Mouse (Mus musculus) telencephalon, adult 2 months (tissue): Measurements from ENCODE around the gene Chrne.

ENCODE experiments used
- DNase-seq: peaks from one replicate; pipeline ENCODE4 v3.0.0-alpha.2; 2011; ENCODE audit warnings: low read depth, low spot score

The Chrne gene

DNA sequence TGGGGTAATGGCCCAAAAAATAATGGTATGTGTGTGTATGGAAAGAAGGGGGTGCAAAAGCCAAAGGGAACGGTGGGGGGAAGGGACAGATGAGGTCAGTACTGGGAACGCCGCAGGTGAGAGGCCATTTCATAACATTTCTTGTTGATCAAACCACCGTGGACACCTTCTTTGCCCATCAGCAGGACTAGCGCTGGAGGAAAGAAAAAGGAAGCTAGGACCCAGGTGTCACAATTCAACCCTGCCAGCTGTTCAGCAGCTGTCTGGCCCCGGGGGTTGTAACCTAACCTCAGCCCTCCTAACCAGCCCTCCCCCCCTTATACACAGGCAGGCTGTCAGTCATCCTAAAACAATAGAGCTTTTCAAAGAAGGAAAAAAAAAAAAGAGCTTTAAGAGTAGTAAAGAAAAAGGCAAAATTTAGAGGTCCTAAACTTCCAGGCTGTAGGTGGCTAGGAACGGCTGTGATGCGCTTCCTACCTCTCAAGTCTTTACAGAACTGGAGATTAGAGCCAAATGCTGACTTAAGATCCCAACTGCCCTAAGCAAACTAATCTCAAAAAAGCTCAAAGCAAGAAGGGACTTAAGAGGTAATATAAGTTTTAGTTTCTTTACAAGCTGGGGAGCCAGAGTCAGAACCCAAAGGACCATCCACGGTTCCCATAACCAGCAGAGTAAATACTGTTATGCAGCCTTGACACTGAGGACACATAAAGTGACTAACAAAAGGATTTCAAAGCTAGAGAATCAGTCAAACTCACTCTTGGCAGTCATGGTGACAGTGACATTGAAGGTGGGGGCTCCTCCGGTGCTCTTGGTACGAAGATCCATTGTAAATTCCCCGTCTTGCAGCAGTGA is 33.2 kb upstream of the Chrne start:
- no peak for DNase-seq

DNA sequence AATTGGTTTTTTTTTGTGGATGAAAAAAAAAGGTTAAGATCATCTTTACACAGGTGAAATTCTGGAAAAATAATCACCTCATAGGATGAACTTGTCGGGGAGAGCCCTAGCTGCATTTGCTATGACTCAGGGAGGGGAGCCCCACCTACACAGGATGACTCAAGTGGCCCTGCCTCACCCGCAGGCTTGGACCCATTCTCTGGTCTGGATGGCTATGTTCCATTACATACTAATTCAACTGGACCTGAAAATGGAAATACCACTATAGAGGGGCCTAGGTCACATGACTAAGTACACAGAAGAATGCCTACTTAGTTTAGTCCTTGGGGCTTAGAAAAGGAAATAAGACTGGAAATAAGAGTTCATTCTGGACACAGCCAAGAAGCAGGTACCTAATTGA is 32.4 kb upstream of the Chrne start:
- DNase-seq, result no peak

DNA sequence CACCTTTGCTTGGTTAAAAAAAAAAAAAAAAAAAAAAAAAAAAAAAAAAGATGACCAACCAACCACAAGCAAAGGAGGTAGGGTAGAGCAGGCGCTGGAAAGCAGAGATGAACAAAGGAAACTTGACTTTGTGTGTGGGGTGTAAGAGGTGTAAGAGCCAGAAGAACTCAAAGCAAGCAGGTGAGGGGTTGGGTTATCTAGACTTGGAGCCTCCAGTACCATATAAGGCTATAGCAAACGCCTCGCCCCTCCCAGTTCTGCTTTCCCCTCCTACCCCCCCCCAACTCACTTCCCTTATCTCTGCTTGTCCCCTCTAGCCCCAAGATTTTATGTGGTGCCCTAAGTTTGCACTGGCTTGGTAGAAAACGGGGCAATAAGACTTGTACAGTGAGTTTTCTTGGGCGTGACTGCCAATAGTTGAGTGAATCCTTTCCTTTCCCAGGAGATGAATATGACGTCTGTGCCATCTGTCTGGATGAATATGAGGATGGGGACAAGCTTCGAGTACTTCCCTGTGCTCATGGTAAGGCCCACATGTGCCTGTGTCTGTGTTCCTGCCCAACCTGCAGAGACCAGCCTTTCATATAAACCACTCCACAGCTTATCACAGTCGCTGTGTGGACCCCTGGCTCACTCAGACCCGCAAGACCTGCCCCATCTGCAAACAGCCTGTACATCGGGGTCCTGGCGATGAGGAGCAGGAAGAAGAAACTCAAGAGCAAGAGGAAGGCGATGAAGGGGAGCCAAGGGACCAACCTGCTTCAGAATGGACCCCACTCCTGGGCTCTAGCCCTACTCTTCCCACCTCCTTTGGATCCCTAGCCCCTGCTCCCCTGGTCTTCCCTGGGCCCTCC is 31.5 kb upstream of the Chrne start:
- DNase-seq, result no peak

DNA sequence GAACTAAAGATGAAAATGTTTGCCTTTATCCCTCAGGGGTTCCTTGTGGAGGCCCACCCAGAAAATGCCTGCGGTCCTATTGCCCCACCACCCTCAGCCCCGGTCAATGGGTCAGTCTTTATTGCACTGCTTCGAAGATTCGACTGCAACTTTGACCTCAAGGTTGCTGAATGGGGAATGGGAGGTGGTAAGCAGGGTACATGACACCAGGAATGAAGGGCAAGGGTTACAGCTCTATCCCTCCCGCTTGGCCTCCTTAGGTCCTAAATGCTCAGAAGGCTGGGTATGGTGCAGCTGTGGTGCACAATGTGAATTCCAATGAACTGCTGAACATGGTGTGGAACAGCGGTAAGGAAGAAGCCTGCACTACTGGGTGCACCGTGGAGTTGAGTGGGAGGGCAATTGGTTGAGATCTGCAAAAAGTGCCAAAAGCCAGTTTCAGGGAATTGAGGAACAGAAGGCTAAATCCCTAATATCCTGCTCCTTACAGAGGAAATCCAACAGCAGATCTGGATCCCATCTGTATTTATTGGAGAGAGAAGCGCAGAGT is 30.2 kb upstream of the Chrne start:
- DNase-seq, result no peak

DNA sequence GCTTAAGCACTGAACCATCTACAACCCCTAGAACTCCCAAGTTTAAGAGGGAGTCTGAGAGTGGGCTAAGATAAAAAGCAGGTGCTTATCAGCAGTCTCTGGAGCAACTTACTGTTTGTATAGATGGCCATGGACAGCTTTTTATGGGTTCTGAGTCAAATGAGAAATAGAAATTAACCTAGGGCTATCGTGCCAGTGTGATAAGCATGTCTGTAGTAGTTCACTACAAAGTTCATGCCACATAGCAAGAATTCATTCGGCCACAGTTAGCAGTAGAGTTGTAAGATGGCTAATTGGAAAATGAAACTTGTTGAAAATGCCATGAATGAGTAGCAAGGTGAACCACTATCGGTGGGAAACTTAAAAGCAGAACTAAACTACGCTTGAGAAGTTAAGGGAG is 29.5 kb upstream of the Chrne start:
- no peak for DNase-seq

DNA sequence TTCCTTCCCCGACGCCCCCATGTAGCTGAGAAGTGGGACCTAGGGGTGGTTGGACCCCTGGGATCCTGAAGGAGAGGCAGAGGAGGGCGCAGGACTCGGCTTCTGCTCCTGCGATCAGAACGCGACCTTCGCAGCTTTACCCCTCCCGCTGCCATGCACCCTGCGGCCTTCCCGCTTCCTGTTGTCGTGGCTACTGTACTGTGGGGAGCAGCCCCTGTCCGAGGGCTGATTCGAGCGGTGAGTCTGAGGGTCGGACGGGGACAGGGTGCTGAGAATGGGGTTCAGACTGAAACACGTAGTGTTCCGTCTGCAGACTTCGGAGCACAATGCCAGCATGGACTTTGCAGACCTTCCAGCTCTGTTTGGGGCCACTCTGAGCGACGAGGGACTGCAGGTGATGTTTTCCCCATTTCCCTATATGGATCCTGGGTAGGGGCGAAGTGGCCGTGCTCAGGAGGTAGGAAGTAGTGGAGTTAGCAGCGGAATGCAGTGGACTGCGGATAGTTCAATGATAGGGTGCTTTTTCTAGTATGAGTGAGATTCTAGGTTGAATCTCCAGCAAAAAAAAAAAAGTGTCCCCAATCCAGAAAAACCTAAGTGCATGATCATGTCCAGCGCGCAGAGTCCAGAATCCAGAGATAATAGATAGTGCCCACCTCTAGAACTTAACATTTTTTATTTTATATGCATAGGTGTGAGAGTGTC is 28.9 kb upstream of the Chrne start:
- no peak for DNase-seq

DNA sequence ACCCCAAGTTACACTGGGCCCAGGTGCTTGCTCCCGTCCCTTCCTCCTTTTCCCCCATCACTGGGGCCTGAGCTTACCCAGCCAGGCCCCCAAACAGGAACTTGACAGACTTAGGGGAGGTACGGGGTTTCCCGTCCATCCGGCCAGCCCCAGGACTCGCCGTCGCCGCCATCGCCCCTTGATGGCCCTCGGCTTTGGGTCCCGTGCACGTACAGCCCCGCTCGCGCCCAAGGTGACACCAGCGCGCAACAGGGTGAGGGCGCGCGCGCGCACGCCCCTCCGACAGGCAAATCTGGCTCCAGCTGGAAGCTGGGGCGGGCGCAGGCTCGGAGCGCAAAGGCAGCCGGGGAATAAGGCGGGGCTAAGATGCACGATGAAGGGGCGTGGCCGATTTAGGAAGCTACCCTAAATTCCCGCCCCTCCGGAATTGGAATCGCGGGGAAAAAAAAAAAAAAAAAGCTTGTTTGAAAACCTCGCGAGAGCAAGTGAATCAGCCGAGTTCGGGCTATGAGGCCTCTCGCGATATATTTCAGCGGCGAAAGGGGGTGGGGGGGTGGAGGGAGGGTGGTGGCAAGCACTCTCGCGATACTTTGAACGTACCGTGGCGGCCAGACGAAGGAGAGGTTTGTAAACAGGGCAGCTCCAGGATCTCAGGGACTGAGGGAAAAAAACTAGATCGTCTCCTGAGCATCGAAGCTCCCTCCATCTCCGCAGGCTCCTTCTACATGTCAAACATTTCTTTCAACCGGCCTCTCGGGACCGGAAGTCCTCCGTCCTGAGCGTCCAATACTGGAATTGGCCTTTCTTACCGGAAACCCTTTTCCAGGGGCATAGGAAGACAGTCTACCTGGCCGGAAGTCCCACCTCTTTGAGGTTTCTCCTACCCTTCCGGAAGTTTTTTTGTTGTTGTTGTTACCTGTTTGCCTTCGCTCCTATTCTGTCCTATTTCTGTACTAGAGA is 28.0 kb upstream of the Chrne start, which contains the start of the genes Rnf167 and Slc25a11:
Rnf167 (plus strand) TSS at position 545 of the 960 bp plus-strand sequence.
Slc25a11 (minus strand) TSS at position 789 of the 960 bp plus-strand sequence.
- DNase-seq, result peak; percentile 99

DNA sequence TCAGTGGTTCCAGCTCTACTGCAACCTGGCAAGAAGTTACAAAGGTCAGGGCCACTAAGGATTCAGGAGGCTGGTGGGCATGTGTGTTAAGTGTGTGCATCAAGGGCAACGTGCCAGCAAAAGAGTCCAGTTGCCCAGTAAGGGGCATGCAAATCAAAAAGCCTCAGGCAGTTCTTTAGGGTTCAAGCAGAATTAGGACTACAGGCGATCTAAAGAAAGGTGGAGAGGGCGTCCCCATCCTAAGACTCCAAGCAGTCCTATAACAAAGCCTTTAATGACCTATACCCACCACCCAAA is 27.2 kb upstream of the Chrne start:
- no peak for DNase-seq

DNA sequence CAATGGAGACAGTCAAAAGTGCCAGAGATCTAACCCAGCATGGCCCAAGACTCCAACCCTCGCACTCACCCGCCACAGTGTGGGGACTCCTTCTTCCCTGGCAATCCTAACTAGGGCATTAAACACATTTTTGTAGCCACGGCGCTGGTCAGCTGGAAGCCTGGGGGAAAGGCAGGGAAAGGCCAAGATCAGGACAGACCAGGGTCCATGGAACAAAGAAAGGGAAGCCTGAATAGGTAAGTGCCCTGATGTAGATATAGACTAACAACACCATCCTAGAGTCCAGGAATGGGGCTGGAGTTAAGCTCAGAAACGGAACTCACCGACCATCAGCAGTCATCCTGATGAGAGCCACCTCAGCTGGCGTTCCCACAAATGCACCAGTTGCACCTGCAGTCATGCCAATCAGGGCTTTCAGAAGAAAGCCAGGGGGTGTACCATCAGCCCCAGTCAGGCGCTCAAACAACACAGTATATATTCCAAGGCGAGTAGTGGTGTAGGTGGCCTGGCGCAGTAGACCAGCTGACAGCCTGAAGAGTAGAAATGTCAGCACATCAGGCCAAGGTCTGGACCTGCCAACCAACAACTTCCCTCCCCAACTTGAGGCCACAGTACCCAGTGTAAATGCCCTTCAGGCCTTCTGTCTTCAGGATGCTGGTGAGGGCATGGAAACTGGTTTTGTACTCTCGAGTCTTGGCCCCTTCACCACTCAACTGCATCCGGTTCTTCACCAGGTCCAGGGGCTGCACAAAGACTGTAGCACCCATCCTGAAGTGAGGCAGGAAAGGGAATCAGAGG is 26.6 kb upstream of the Chrne start:
- no peak for DNase-seq

DNA sequence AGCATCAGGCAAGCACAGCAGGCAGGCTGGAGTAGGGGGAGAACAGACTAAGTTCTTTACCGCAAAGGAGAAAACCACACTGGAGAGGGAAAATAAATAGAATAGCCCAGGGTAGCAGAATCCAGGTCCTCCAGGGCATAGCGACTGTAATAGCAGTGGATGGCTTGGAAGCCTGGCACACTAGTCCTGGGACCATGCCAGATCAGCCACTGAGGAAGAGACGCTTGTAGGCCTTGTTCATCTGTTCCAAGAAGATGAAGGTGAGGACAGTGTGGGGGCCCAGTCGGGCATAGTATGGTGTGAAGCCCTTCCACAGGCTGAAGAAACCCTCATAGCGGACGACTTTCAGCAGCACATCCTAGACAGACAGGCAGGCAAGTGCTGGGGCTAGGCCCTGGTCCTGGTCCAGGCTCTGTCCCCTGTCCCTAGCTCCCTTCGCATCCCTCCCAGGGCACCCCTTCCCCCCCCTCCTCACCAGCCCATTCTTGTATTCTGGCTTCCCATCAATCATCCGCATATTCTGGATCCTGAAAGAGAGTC is 25.6 kb upstream of the Chrne start:
- DNase-seq, result no peak

DNA sequence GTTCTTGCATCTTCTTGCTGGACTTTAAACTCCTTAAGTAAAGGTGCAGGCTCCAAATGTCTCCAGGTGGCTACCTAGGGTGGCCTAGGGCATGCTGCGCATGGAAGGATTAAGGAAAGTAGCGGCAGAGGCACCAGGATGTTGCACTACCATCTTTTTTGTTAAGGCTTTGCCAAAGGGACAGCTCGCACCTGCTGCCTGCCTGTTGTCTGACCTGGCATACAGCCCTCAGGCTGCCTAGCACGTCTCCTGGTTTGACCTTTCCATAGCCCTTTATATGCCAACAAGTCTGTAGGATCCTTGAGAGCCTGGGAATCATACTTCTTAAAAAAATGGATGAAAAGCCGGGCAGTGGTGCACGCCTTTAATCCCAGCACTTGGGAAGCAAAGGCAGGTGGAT is 24.0 kb upstream of the Chrne start:
- DNase-seq, result no peak

DNA sequence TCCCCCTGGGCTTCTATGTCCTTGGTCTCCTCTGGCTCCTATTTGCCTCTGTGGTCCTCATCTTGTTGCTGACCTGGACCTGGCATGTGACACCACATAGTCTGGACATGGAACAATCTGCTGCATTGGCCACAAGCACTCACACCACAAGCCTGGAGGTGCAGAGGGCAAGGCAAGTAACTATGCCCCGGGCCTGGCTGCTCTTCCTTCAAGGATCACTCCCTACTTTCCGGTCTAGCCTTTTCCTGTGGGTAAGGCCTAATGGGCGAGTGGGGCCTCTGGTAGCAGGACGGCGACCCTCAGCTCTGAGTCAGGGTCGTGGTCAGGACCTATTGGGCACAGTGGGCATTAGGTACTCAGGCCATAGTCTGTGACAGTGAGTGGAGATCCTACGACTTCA is 22.2 kb upstream of the Chrne start:
- DNase-seq, result no peak

DNA sequence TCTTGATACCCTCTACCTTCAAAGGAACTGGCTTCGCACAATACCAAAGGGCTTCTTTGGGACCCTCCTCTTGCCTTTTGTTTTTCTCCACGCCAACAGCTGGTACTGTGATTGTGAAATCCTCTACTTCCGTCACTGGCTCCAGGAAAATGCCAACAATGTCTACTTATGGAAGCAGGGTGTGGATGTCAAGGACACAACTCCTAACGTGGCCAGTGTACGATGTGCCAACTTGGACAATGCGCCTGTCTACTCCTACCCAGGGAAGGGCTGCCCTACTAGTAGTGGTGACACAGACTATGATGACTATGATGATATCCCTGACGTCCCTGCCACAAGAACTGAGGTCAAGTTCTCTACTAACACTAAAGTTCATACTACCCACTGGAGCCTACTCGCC is 21.0 kb upstream of the Chrne start:
- no peak for DNase-seq

DNA sequence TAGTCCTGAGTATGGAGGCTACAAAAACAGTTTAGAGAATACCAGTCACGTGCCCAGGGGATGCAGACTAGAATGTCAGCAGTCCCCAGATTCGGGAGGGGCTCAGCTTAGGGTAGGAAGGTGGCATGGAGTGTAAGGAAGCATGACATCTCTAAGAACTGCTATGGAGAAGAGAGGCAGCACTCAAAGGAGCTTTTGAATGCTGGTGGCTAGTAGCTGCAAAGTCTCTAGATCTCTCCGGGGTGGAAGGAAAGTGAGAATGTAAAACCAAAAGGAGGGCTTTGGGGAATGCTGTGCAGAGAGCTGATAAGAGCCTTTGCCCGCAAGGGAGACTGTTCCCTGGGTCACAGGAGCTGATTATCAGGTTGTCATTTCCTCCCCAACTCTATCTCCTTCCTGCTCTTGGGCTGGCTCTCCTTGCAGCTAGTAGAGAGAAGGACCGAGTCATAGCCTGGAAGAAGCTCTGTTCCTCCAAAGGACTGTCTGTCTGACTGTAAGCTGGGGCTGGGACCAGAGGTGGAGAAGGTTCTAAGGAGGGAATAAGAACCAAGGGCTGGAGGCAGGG is 19.8 kb upstream of the Chrne start, which contains the start of gene Gp1ba:
Gp1ba (plus strand) TSS at position 409 of the 565 bp plus-strand sequence.
- no peak for DNase-seq

DNA sequence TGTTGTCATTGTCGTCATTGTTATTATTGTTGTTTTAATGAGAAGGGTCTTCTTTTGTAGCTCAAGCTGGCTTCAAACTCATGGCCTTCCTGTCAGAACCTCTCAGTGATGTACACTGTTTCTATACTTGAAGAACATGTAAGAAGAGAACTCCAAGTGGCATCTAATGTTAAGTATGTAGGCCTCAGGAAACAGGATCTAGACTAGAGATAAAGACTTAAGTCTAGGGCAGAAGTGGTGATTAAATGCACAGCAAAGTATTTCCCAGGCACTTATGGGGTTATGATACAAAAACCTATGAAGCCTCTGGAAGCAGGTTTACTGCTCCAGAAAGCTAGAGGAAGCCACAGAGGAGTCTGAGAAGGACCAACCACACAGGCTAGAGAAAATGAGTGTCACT is 19.3 kb upstream of the Chrne start:
- DNase-seq, result no peak

DNA sequence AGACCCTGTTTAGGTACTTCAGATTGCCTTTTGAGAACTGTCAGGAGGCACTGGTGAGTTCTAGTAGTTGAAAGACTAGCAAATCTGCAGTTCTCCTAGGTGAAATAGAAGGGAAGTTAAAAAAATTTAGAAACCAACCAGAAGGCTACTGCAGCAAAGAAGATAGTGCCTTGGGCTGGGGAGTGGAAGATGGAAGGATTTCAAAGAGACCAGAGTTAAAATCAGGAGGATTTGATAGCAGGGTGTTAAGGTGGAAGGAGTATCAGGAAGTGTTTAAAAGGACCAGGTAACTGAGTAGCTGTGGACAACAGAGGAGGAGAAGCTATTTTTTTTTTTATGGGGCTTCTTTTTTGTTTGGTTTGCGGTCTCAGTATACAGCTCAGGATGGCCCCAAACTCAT is 18.7 kb upstream of the Chrne start:
- DNase-seq, result no peak

DNA sequence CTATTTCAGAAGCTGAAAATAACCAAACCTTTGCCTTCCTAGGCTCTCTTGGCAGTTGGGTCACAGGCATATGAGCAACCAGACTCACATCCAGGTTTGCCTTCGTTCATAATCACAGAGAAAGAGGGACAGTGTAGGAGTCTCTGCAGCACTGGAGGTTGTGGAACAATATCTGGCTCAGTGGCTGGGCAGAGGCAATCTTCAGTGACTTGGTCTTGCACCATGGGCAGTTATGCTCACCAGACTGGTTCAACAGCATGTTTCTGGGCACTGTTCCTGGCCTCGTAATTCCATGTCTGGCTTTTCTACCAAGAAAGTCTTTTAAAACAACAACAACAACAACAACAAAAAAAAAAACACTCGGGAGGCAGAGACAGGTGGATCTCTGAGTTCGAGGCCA is 16.6 kb upstream of the Chrne start:
- no peak for DNase-seq

DNA sequence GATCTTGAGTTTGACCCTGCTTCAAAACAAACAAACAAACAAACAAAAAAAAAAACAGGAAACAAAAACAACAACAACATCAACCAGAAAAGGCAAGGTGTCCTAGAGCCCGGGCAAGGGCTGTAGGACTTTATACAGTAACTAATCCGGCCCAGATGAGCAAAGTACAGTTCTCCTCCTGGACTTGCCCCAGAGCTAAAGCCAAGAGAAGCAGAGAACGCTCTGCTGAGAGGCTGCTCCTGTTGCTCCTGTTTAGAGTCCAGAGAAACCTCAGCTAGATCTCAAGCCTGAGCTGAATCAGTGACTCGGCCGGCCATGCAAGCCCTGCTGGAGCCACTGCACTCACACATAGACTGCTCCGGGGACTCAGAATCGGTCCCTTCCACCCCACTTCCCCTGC is 11.1 kb upstream of the Chrne start:
- no peak for DNase-seq

DNA sequence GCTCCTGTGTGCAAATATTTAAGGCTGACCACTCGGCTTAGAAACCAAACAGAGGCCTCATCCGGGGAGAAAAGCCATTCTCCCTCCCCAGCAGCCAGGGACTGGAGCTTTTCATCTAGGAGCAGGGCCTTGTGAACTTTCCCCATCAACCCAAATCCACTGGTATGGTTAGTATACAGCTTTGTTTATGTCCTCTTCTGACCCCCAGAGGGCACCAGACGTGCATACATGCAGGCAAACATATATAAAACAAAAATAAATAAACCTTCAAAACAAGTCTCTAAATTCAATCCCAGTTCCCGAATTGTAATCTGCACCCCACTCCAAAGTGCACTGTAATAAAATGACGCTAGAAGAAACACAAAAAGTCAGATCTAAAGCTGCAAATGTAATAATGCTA is 10.5 kb upstream of the Chrne start:
- DNase-seq, result no peak
